Mouse (Mus musculus) natural killer cell, adult 2 months (primary cell): ENCODE measurements around the gene Spata13.

Source experiments
- DNase-seq, 2 experiments: peaks; one replicate each; pipeline ENCODE4 v3.0.0; 2022; ENCODE audit warnings: low spot score in 2 of 2

Spata13 gene

GRCm38 (mm10) chr14:60676625-60677314, 43.0 kb downstream of the Spata13 start:
- no peak for DNase-seq

- DNase-seq: peak in 1 of 2 experiments; percentile 16
Observed at GRCm38 (mm10) chr14:60682361-60683023, 48.7 kb downstream of the Spata13 start.

GRCm38 (mm10) chr14:60683989-60684388, 50.2 kb downstream of the Spata13 start:
- DNase-seq: no peak

- no peak for DNase-seq
Observed at GRCm38 (mm10) chr14:60686733-60687132, 52.9 kb downstream of the Spata13 start.

- no peak for DNase-seq
Observed at GRCm38 (mm10) chr14:60687241-60687640, 53.4 kb downstream of the Spata13 start.

- DNase-seq: peak in 1 of 2 experiments; percentile 51
Observed at GRCm38 (mm10) chr14:60688509-60689205, 54.9 kb downstream of the Spata13 start.

- no peak for DNase-seq
Observed at GRCm38 (mm10) chr14:60689768-60690167, 56.0 kb downstream of the Spata13 start.

- DNase-seq: no peak
Observed at GRCm38 (mm10) chr14:60690631-60691030, 56.8 kb downstream of the Spata13 start.

- DNase-seq: no peak
Observed at GRCm38 (mm10) chr14:60693122-60693536, 59.3 kb downstream of the Spata13 start.

- DNase-seq: no peak
Observed at GRCm38 (mm10) chr14:60693666-60694065, 59.9 kb downstream of the Spata13 start.

GRCm38 (mm10) chr14:60694215-60694997, 60.6 kb downstream of the Spata13 start:
- DNase-seq: peak; percentile 23 to 48

- no peak for DNase-seq
Observed at GRCm38 (mm10) chr14:60697351-60697750, 63.5 kb downstream of the Spata13 start.

GRCm38 (mm10) chr14:60698980-60699379, 65.2 kb downstream of the Spata13 start:
- DNase-seq: no peak

- DNase-seq: peak in 1 of 2 experiments; percentile 36
Observed at GRCm38 (mm10) chr14:60702377-60703140, 68.8 kb downstream of the Spata13 start.

- no peak for DNase-seq
Observed at GRCm38 (mm10) chr14:60704510-60704909, 70.7 kb downstream of the Spata13 start.

- peak; percentile 57 to 63 for DNase-seq
Observed at GRCm38 (mm10) chr14:60704961-60705360, 71.2 kb downstream of the Spata13 start.

GRCm38 (mm10) chr14:60709192-60709591, 75.4 kb downstream of the Spata13 start:
- peak; percentile 76 to 84 for DNase-seq

GRCm38 (mm10) chr14:60709749-60710148, 75.9 kb downstream of the Spata13 start:
- DNase-seq: no peak

- DNase-seq: no peak
Observed at GRCm38 (mm10) chr14:60711161-60711560, 77.4 kb downstream of the Spata13 start.

GRCm38 (mm10) chr14:60711590-60712288, 77.9 kb downstream of the Spata13 start:
- DNase-seq: no peak
